Mouse (Mus musculus) G1E (cell line): ENCODE results near the gene Pcsk2. TPM values are rescaled to one million over a fixed set of nuclear protein-coding genes. Genes with fewer than 3 reads are reported as not detected.

Experiments used
- ATAC-seq: 2 replicates; pipeline ENCODE4 v1.8.0; 2016; ENCODE audit warnings: mild to moderate bottlenecking; ENCODE audit not compliant: insufficient number of reproducible peaks, poor library complexity, low FRiP score, severe bottlenecking; ENCODE audit errors: extremely low read depth
- DNase-seq: peaks from one replicate; pipeline ENCODE4 v3.0.0; 2012; ENCODE audit warnings: low spot score
- H3K27me3 ChIP-seq: 2 replicates; pipeline ENCODE4 v1.6.1; 2012; ENCODE audit warnings: mild to moderate bottlenecking, low read length, inconsistent platforms; ENCODE audit not compliant: insufficient read depth
- H3K36me3 ChIP-seq: replicated peaks from 2 replicates; pipeline ENCODE3; 2012; ENCODE audit warnings: mild to moderate bottlenecking, inconsistent platforms
- H3K4me1 ChIP-seq: 2 replicates; pipeline ENCODE4 v1.6.1; 2012; ENCODE audit warnings: low read depth, low read length, inconsistent platforms, mixed read lengths; ENCODE audit not compliant: insufficient read depth
- H3K4me3 ChIP-seq: 2 replicates; pipeline ENCODE4 v1.5.1; 2012; ENCODE audit warnings: low read depth, mild to moderate bottlenecking, inconsistent platforms, low read length, moderate library complexity, mixed read lengths
- H3K9me3 ChIP-seq: replicated peaks from 2 replicates; pipeline ENCODE4 v1.6.1; 2012; ENCODE audit warnings: inconsistent platforms
- CTCF ChIP-seq: IDR thresholded peaks from 2 replicates; pipeline ENCODE4 v1.5.1; 2012; ENCODE audit warnings: low read depth, low read length, inconsistent platforms, mixed read lengths
- GATA1 ChIP-seq: IDR thresholded peaks from 2 replicates; pipeline ENCODE4 v1.6.1; 2012; ENCODE audit warnings: borderline replicate concordance, low read length, inconsistent platforms, mixed read lengths
- GATA2 ChIP-seq: IDR thresholded peaks from 2 replicates; pipeline ENCODE4 v1.6.1; 2012; ENCODE audit warnings: low read depth, low read length, inconsistent platforms, borderline replicate concordance
- POLR2AphosphoS5 ChIP-seq: IDR thresholded peaks from 2 replicates; pipeline ENCODE4 v1.6.1; 2012; ENCODE audit warnings: low read depth, low read length, inconsistent platforms; ENCODE audit not compliant: insufficient replicate concordance
- TAL1 ChIP-seq: conservative IDR thresholded peaks from 2 replicates; pipeline ENCODE4 v1.6.1; 2012; ENCODE audit warnings: low read depth, low read length, inconsistent platforms, mixed read lengths
- polyA plus RNA-seq: library from polyadenylated mRNA; stranded (reverse); fragments of >175 nt; gene quantifications from 2 replicates; pipeline ENCODE4 v1.2.3, GENCODE M21; 2012
- total RNA-seq, 2 experiments: library from RNA; stranded (forward) in 1 of 2; stranded (reverse) in 1 of 2; fragments of 200-1000 nt in 1 of 2; fragments of >200 nt in 1 of 2; fragmentation: Nextera tagmentation in 1 of 2; gene quantifications; 2 replicates each; pipeline ENCODE4 v1.2.3; 2014 to 2017

Pcsk2 gene
- total and polyA plus RNA-seq, 3 experiments: 0.15 to 0.27 TPM; not detected in 1

GRCm38 (mm10) chr2:143776448-143776847, 230.5 kb downstream of the Pcsk2 start:
- Histone ChIP-seq H3K9me3 (peaks cover 7% of the 10 kb centered on the region), H3K36me3 (no peaks in the 10 kb centered on the region), H3K4me1 (no peaks in the 10 kb centered on the region), H3K27me3 (no peaks in the 10 kb centered on the region), H3K4me3 (no peak overlapping the region)
- no peak for DNase-seq
- no peak for TF ChIP-seq GATA1
- TF ChIP-seq GATA2: no peak
- no peak for TF ChIP-seq CTCF
- TF ChIP-seq POLR2AphosphoS5: no peak
- no peak for TF ChIP-seq TAL1
- ATAC-seq: no peak

- ATAC-seq: no peak
- no peaks in the 10 kb centered on the region for H3K4me1 ChIP-seq
- TF ChIP-seq GATA2 (no peak), CTCF (no peak), POLR2AphosphoS5 (no peak), TAL1 (no peak), GATA1 (no peak)
- H3K9me3 ChIP-seq: peaks cover 11% of the 10 kb centered on the region
- H3K36me3 ChIP-seq: no peaks in the 10 kb centered on the region
- no peaks in the 10 kb centered on the region for H3K27me3 ChIP-seq
- no peak overlapping the region for H3K4me3 ChIP-seq
- no peak for DNase-seq
Observed at GRCm38 (mm10) chr2:143780310-143780709, 234.4 kb downstream of the Pcsk2 start.

GRCm38 (mm10) chr2:143789911-143790310, 244.0 kb downstream of the Pcsk2 start:
- no peak for ATAC-seq
- H3K4me3 ChIP-seq: no peak overlapping the region
- H3K27me3 ChIP-seq: no peaks in the 10 kb centered on the region
- no peaks in the 10 kb centered on the region for H3K4me1 ChIP-seq
- no peak for DNase-seq
- H3K9me3 ChIP-seq: peaks cover 25% of the 10 kb centered on the region
- TF ChIP-seq GATA2: no peak
- TF ChIP-seq GATA1: no peak
- TF ChIP-seq TAL1: no peak
- no peak for TF ChIP-seq CTCF
- TF ChIP-seq POLR2AphosphoS5: no peak
- no peaks in the 10 kb centered on the region for H3K36me3 ChIP-seq

- H3K27me3 ChIP-seq: no peaks in the 10 kb centered on the region
- H3K4me3 ChIP-seq: no peak overlapping the region
- no peak for ATAC-seq
- peaks cover 7% of the 10 kb centered on the region for H3K9me3 ChIP-seq
- H3K36me3 ChIP-seq: no peaks in the 10 kb centered on the region
- TF ChIP-seq CTCF: no peak
- no peak for TF ChIP-seq GATA2
- no peak for TF ChIP-seq GATA1
- TF ChIP-seq TAL1: no peak
- no peak for TF ChIP-seq POLR2AphosphoS5
- no peak for DNase-seq
- H3K4me1 ChIP-seq: no peaks in the 10 kb centered on the region
Observed at GRCm38 (mm10) chr2:143795858-143796257, 249.9 kb downstream of the Pcsk2 start.

- Histone ChIP-seq H3K36me3 (no peaks in the 10 kb centered on the region), H3K4me3 (no peak overlapping the region), H3K4me1 (no peaks in the 10 kb centered on the region), H3K9me3 (peaks cover 9% of the 10 kb centered on the region), H3K27me3 (no peaks in the 10 kb centered on the region)
- TF ChIP-seq CTCF (no peak), POLR2AphosphoS5 (no peak), GATA1 (no peak), TAL1 (no peak), GATA2 (no peak)
- no peak for ATAC-seq
- DNase-seq: no peak
Observed at GRCm38 (mm10) chr2:143796335-143797013, 250.5 kb downstream of the Pcsk2 start.

GRCm38 (mm10) chr2:143801097-143801496, 255.1 kb downstream of the Pcsk2 start:
- DNase-seq: no peak
- no peak for ATAC-seq
- H3K9me3 ChIP-seq: peaks cover 5% of the 10 kb centered on the region; the same call in 1 of the 2 replicates
- H3K27me3 ChIP-seq: no peaks in the 10 kb centered on the region
- TF ChIP-seq TAL1 (no peak), GATA2 (no peak), GATA1 (no peak), CTCF (no peak), POLR2AphosphoS5 (no peak)
- H3K36me3 ChIP-seq: no peaks in the 10 kb centered on the region
- H3K4me3 ChIP-seq: no peak overlapping the region
- H3K4me1 ChIP-seq: no peaks in the 10 kb centered on the region
